Mouse (Mus musculus) limb, embryonic 12.5 days (tissue): Measurements from ENCODE around the gene Gm17416. TPM values are rescaled to one million over a fixed set of nuclear protein-coding genes. Genes with fewer than 3 reads are reported as not detected.
A peak's percentile ranks its signal among the peaks of the same experiment; 100 is the strongest.

Source experiments
- ATAC-seq: fragments of 200-750 bp; cut with Nextera tagmentation; 2 replicates; pipeline ENCODE4 v1.8.0; 2017; ENCODE audit warnings: low read depth, moderate TSS enrichment; ENCODE audit not compliant: insufficient number of reproducible peaks, insufficient read depth, low FRiP score, low TSS enrichment
- H3K27ac ChIP-seq: fragments of 300-500 bp; sonication (generic); 2 replicates; pipeline ENCODE4 v1.5.1; 2016; ENCODE audit warnings: mild to moderate bottlenecking, moderate library complexity
- H3K27me3 ChIP-seq: fragments of 300-500 bp; sonication (generic); 2 replicates; pipeline ENCODE4 v1.6.1; 2016; ENCODE audit warnings: mild to moderate bottlenecking, moderate library complexity
- H3K36me3 ChIP-seq: fragments of 300-500 bp; sonication (generic); 2 replicates; pipeline ENCODE4 v1.6.1; 2016; ENCODE audit warnings: mild to moderate bottlenecking, moderate library complexity
- H3K4me1 ChIP-seq: fragments of 300-500 bp; sonication (generic); replicated peaks from 2 replicates; pipeline ENCODE4 v1.6.1; 2016
- H3K4me2 ChIP-seq: fragments of 300-500 bp; sonication (generic); 2 replicates; pipeline ENCODE4 v1.6.1; 2016; ENCODE audit warnings: mild to moderate bottlenecking, moderate library complexity
- H3K4me3 ChIP-seq: fragments of 300-500 bp; sonication (generic); replicated peaks from 2 replicates; pipeline ENCODE4 v1.5.1; 2016; ENCODE audit warnings: mild to moderate bottlenecking
- H3K9ac ChIP-seq: fragments of 300-500 bp; sonication (generic); replicated peaks from 2 replicates; pipeline ENCODE4 v1.6.1; 2016; ENCODE audit warnings: mild to moderate bottlenecking, moderate library complexity
- H3K9me3 ChIP-seq: fragments of 300-500 bp; sonication (generic); 2 replicates; pipeline ENCODE4 v1.6.1; 2016; ENCODE audit warnings: mild to moderate bottlenecking, moderate library complexity
- WGBS: fragments of 180-500 bp; shearing (Covaris S2); methylation state at CpG from one replicate; pipeline ENCODE4 v1.1.7; 2016; 5-methylcytosine and 5-hydroxymethylcytosine counted together
- polyA plus RNA-seq: library from polyadenylated mRNA; unstranded; fragments of >200 nt; fragmentation: Nextera tagmentation; extraction: Ambion mirVana; gene quantifications from 2 replicates; pipeline ENCODE4 v1.2.1, GENCODE M21; 2016

Gene Gm17416
- not detected in 2 replicates for polyA plus RNA-seq

DNA sequence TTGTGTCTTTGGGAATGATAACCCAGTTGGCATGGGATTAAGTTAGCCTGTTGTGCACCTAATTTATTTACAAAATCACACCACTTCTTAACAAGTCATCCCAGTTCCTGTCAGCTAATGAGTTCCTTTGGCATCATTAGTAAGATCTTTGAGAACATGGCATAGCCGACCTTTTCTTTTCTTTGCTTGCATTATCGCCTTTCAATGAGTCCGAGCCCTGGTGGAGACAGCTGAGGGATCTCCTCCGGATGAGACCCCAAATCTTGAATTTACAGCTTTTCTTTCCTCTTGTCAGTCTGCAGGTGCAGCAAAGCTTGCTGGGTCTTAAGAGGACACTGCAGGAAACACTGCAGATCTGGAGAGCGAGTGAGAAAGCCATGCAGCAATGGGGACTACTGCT, at the start of gene Gm17416:
Gm17416 (plus strand) TSS at position 301 of the 400 bp plus-strand sequence.
- no peak for ATAC-seq
- no peaks in the 10 kb centered on the region for H3K4me1 ChIP-seq
- H3K9ac ChIP-seq, result no peak within 1 kb of the TSS
- no peaks in the 10 kb centered on the region for H3K36me3 ChIP-seq
- 0 out of 2 replicates have a peak, but pooled peaks cover 4% of the 10 kb centered on the region for H3K27me3 ChIP-seq
- no peak within 1 kb of the TSS for H3K27ac ChIP-seq
- no peak within 1 kb of the TSS for H3K4me3 ChIP-seq
- 83% methylated on average over 5 of the region's 5 CpGs for WGBS
- no peaks in the 10 kb centered on the region for H3K9me3 ChIP-seq
- no peak within 1 kb of the TSS for H3K4me2 ChIP-seq

DNA sequence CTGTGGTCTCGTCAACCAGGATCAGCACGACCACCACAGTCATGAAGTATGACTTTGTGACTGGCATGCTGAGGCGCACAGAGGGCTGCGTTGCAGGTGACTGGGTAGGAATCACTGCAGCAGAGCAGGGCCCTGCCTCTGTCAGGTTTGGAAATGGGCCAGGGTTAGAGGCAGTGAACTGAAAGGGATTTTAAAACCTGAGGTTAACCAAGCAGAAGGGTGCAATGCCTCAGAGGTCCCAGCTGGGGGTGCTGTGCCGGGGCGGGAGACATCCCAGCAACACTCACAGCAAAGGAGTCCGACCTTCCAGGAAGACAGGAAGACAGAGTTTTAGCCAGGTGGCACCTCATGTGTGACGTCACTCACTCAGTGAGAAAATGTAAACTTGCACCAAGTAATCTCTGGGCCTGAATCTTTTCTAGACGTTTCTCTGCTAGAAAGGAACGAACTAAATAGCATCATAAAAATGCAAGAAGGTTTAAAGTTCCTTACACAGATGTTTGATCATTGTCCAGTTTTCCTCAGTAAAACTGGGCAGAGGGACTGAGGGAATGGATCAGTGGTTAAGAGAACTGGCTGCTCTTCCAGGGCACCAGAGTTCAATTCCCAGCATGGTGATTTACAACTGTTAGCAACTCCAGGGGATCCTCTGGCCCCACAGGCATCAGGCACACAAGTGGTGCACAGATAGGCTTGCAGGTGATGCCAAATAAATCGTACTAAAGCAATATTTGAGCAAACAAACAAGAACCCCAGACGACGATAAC, 29.0 kb upstream of the Gm17416 start, which contains the start of gene Defb29:
Defb29 (minus strand) TSS at position 155 of the 767 bp plus-strand sequence.
- no peak for ATAC-seq
- no peak within 1 kb of the TSS for H3K4me2 ChIP-seq
- H3K36me3 ChIP-seq, result no peaks in the 10 kb centered on the region
- H3K9ac ChIP-seq, result no peak within 1 kb of the TSS
- 0 out of 2 replicates have a peak, but pooled peaks cover 2% of the 10 kb centered on the region for H3K4me1 ChIP-seq
- H3K27ac ChIP-seq, result no peak within 1 kb of the TSS
- no peak within 1 kb of the TSS for H3K4me3 ChIP-seq
- peaks cover 5% of the 10 kb centered on the region for H3K9me3 ChIP-seq
- H3K27me3 ChIP-seq, result no peaks in the 10 kb centered on the region
- WGBS, result 56% methylated on average over 13 of the region's 13 CpGs

DNA sequence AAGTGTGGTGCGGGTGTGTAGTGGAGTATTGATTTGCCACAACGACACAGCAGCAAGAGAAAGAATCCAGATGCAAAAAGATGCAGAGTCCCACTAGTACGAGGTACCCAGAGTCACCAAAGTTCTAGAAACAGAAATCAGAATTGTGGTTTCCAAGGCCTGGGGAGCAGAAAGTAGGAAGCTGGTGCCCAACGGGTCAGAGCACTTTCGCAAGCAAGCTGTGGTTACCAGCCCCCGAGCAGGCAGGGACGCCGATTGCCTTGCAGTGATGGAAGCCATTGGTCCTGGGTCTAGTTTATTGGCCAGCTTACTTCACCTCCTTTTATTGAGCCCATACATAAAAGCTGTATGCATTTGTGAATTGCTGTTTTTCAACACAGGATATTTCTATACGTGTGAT, 27.2 kb upstream of the Gm17416 start:
- Histone ChIP-seq H3K9ac (no peak overlapping the region), H3K27ac (no peak overlapping the region), H3K4me3 (no peak overlapping the region), H3K36me3 (no peaks in the 10 kb centered on the region), H3K4me1 (0 out of 2 replicates have a peak, but pooled peaks cover 2% of the 10 kb centered on the region), H3K9me3 (peaks cover 5% of the 10 kb centered on the region), H3K27me3 (no peaks in the 10 kb centered on the region), H3K4me2 (no peak overlapping the region)
- 80% methylated on average over 9 of the region's 9 CpGs for WGBS
- no peak for ATAC-seq

DNA sequence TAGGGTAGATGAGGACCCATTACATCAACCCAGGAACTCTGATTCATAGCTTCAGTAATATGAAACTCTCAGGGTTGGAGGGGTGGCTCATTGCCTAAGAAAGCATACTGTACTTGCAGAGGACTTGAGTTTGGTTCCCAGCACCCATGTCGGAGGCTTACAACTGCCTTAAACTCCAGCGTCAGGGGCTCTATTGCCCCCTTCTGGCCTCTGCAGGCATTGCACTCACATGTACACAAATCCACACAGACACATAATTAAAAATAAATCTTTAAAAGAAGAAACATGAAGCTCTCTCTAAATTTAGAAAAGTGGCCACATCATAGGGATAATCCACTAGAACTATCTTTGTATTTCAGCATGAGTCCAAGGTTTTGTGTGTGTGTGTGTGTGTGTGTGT, 26.2 kb upstream of the Gm17416 start:
- Histone ChIP-seq H3K27me3 (no peaks in the 10 kb centered on the region), H3K9ac (no peak overlapping the region), H3K27ac (no peak overlapping the region), H3K9me3 (peaks cover 5% of the 10 kb centered on the region), H3K4me1 (0 out of 2 replicates have a peak, but pooled peaks cover 2% of the 10 kb centered on the region), H3K4me2 (no peak overlapping the region), H3K36me3 (no peaks in the 10 kb centered on the region), H3K4me3 (no peak overlapping the region)
- WGBS, result 72% methylated on average over 2 of the region's 2 CpGs
- no peak for ATAC-seq

DNA sequence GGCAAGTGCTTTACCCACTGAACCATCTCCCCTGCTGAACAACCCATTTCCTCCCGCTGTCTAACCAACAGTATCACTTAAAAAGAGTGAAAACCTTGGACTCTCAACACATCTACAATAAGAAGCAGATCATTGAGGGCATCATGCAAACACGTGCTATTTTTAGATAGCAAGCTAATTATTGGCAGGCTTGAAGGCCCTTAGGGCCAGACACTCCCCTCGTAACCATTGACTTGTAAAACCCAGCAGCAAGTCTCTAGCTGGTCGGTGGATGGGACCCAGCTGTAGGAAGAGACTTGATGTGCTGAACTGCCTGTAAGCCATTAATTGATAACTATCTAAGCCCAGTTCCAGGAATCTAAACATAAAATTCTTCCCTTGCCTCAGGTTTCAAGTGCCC, 25.7 kb upstream of the Gm17416 start:
- no peak overlapping the region for H3K4me3 ChIP-seq
- no peaks in the 10 kb centered on the region for H3K27me3 ChIP-seq
- no peak overlapping the region for H3K4me2 ChIP-seq
- H3K4me1 ChIP-seq, result 0 out of 2 replicates have a peak, but pooled peaks cover 2% of the 10 kb centered on the region
- H3K36me3 ChIP-seq, result no peaks in the 10 kb centered on the region
- H3K9ac ChIP-seq, result no peak overlapping the region
- H3K9me3 ChIP-seq, result peaks cover 5% of the 10 kb centered on the region
- WGBS, result 49% methylated on average over 4 of the region's 4 CpGs
- no peak for ATAC-seq
- H3K27ac ChIP-seq, result no peak overlapping the region

DNA sequence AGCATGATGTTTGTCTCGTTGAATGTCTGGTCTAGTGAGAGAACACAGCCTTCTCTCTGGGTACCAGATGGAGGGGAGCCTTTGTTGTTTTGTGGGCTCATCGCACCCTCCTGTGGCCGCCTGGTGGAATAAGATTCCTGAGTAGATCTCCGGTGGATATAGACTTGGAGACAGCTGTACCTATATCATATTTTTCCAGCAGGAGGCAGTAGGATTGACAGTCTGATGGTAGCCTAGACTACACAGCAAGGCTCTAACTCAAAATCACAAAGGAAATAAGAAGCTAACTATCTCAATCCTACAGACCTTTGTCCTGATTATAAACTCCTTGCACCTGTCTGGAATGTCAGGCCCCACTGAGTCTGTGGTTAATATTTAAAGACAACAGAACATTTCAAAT, 24.4 kb upstream of the Gm17416 start:
- Histone ChIP-seq H3K27me3 (no peaks in the 10 kb centered on the region), H3K4me1 (no peaks in the 10 kb centered on the region), H3K9me3 (peaks cover 5% of the 10 kb centered on the region), H3K9ac (no peak overlapping the region), H3K27ac (no peak overlapping the region), H3K36me3 (no peaks in the 10 kb centered on the region), H3K4me3 (no peak overlapping the region), H3K4me2 (no peak overlapping the region)
- WGBS, result 22% methylated on average over 4 of the region's 4 CpGs
- ATAC-seq, result no peak

DNA sequence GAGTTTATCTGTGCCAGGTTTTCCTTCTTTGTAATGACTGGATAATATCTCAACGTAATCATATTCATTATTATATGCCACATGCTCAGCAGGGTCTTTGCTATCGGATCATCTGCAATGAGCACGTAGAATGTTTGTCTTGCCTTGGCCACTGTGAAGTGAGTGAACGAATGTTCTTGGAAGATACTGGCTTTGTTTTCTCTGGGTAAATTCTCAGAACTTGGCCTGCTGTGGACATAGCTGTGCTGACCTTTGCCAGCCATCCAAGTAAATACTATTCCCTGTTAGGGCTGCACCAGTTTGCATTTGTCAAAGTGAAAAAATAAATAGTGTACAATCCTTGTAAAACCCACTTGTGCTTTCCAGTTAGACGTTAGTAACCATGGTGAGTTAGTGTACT, 21.0 kb upstream of the Gm17416 start:
- H3K36me3 ChIP-seq, result no peaks in the 10 kb centered on the region
- WGBS, result 79% methylated on average over 5 of the region's 5 CpGs
- ATAC-seq, result no peak
- no peak overlapping the region for H3K4me2 ChIP-seq
- H3K9ac ChIP-seq, result no peak overlapping the region
- no peaks in the 10 kb centered on the region for H3K4me1 ChIP-seq
- no peak overlapping the region for H3K4me3 ChIP-seq
- no peaks in the 10 kb centered on the region for H3K9me3 ChIP-seq
- H3K27me3 ChIP-seq, result no peaks in the 10 kb centered on the region
- H3K27ac ChIP-seq, result no peak overlapping the region

DNA sequence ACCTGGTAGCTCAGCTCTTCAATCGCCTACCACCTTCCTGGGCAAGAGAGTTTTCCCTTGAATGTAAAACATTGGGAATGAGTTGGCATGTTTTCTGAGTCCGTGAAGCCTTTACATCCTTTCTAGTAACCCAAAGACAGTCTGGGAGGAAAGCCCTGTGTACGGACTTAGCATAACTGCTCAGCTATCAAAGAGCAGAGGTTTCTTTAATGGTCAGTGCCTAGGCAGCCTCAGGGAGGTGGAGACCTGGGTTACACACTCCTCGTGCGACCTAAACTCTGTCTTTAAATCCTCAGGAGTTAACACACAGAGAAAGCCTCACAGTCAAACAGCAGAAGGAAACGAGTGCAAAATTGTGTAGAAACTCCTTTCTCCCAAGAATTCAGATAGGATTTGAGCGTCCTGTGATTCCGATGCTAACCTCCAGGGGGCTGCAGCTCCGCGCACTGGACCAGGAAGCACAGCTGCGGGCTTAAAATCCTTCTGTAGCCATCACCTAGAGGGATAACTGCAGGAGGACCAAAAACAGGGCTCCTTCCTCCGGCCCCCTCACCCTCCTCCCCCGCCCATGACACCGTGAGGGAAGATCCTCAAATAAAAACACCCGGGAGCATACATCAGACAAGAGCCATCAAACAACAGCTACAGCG, 15.2 kb upstream of the Gm17416 start:
- no peak overlapping the region for H3K9ac ChIP-seq
- no peaks in the 10 kb centered on the region for H3K9me3 ChIP-seq
- H3K27me3 ChIP-seq, result peaks cover 5% of the 10 kb centered on the region; the same call in 1 of the 2 replicates
- 13% methylated on average over 16 of the region's 16 CpGs for WGBS
- ATAC-seq, result no peak
- no peaks in the 10 kb centered on the region for H3K36me3 ChIP-seq
- no peak overlapping the region for H3K27ac ChIP-seq
- no peak overlapping the region for H3K4me3 ChIP-seq
- peak overlapping the region; percentile 35 for H3K4me2 ChIP-seq
- no peaks in the 10 kb centered on the region for H3K4me1 ChIP-seq

DNA sequence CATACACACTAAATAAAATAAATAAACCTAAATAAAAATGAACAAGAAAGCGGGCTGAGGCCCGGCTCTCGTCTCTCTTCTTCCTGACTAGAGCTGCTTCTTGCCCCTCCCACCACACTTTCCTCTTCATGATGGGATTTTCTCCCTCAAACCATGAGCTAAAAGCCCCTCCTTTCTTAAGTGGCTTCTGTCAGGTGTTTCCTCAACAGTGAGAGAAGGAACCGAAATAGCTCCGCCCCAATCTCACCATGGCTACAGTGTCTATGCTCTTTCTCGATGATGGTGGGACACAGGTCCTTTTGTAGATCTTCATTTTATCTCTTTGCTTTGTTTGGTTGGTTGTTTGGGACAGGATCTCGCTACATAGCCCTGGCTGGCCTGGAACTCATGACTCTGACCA, 12.5 kb upstream of the Gm17416 start:
- Histone ChIP-seq H3K9ac (no peak overlapping the region), H3K36me3 (no peaks in the 10 kb centered on the region), H3K27me3 (peaks cover 5% of the 10 kb centered on the region; the same call in 1 of the 2 replicates), H3K27ac (no peak overlapping the region), H3K4me3 (no peak overlapping the region), H3K4me1 (no peaks in the 10 kb centered on the region), H3K9me3 (no peaks in the 10 kb centered on the region), H3K4me2 (no peak overlapping the region)
- WGBS, result 83% methylated on average over 7 of the region's 7 CpGs
- ATAC-seq, result no peak

DNA sequence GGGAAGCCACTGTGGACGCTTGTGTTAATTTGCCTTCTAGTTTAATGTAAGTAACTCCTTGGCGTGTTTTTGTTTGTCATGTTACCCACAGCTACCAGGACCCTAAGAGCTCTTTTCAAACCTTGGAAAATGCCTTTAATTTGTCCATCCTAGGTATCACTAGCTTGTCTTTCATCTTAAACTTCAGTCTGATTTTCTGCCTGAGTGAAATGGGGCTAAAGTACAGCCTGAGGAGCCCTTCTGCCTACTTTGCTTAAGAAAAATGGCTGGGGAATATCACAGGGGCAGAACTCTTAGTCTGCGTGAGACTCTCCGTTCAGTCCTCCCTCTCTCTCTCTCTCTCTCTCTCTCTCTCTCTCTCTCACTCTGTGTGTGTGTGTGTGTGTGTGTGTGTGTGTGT, 743 bp downstream of the Gm17416 start:
- H3K9ac ChIP-seq, result no peak overlapping the region
- H3K4me1 ChIP-seq, result no peaks in the 10 kb centered on the region
- no peak for ATAC-seq
- H3K27ac ChIP-seq, result no peak overlapping the region
- no peak overlapping the region for H3K4me2 ChIP-seq
- H3K36me3 ChIP-seq, result no peaks in the 10 kb centered on the region
- no peak overlapping the region for H3K4me3 ChIP-seq
- H3K9me3 ChIP-seq, result no peaks in the 10 kb centered on the region
- 0 out of 2 replicates have a peak, but pooled peaks cover 4% of the 10 kb centered on the region for H3K27me3 ChIP-seq
- WGBS, result 83% methylated on average over 4 of the region's 4 CpGs

DNA sequence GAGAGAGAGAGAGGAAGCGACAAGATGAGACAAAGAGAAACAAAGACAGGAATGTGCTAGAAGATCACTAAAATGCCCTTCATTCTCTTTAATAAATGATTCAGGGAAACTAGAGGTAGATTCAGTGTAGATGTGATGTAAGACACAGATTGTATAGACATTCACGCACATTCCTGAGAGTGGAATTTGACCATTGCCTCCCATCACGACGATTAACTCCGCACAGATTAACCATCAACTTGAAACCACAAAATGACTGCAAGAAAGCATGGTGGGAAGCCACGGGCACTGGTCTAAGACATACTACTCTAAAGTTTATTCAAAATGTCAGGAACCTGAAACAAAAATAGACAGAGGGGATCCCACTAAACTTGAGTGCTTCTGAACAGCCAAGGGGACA, 1.2 kb downstream of the Gm17416 start:
- H3K27me3 ChIP-seq, result 0 out of 2 replicates have a peak, but pooled peaks cover 4% of the 10 kb centered on the region
- no peak overlapping the region for H3K4me3 ChIP-seq
- no peaks in the 10 kb centered on the region for H3K9me3 ChIP-seq
- no peaks in the 10 kb centered on the region for H3K36me3 ChIP-seq
- no peak overlapping the region for H3K4me2 ChIP-seq
- H3K9ac ChIP-seq, result no peak overlapping the region
- no peak for ATAC-seq
- H3K27ac ChIP-seq, result no peak overlapping the region
- WGBS, result 91% methylated on average over 6 of the region's 6 CpGs
- no peaks in the 10 kb centered on the region for H3K4me1 ChIP-seq
